Mouse (Mus musculus): ENCODE data around the gene Fam117a. TPM values are rescaled to one million over a fixed set of nuclear protein-coding genes. Genes with fewer than 3 reads are reported as not detected.

Gene Fam117a
- polyA plus RNA-seq, 1 experiment from 2014 or later: 8.8 TPM

DNA sequence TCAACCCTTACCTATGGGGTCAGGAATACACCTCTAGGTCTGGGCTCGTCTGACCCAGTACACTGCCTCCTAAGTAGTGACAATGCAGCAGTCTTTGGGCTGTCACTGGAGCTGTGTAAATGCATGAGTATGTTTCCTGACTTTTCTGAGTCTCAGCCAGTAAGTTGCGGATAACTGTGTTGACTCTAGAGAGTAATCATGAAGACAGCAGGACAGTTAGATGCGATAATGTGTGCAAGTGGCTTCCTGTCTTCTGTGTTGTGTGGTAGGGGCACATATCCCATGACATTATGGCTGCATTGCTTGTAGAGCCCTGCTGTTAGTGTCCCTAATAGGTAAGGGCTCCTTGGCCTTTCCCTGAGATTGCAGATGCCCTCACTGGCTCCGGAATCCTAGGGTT lies 11.0 kb upstream of the Fam117a start:
- 86% methylated on average over 4 of the region's 4 CpGs for WGBS
- Histone ChIP-seq H3K9ac (ENCODE audit: low read depth, low read length) (no peak overlapping the region), H3K27me3 (replicated peaks; ENCODE audit: control insufficient read depth, insufficient read depth, low read length) (no peaks in the 10 kb centered on the region), H3K9me3 (ENCODE audit: control insufficient read depth, low read length) (no peaks in the 10 kb centered on the region), H3K4me1 (ENCODE audit: control insufficient read depth, insufficient read depth, low read length) (no peaks in the 10 kb centered on the region), H3K4me3 (ENCODE audit: low read length) (no peak overlapping the region), H3K4me2 (ENCODE audit: low read depth, low read length) (no peak overlapping the region), H3K36me3 (ENCODE audit: control insufficient read depth, insufficient read depth, low read length) (no peaks in the 10 kb centered on the region), H3K27ac (ENCODE audit: low read length) (no peak overlapping the region)
- no peak for ATAC-seq

DNA sequence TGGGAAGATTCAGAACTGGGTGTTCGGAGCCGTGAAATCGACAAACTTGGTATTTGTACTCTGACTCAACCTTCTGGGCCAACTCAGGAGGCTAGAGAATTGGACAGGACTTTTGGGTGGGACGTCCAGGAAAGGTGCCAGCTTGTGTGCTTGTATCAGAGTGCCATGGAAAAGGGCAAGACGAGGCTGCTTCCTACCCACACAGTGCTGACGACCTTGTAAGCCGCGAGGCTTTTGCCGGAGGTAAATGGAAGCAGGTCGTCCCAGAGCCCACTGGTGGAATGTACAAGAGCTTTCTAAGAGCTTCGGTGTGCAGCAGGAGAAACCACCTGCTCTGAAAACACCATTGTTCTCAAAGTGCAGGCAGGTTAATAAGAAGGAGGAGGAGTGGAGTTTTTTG lies 10.6 kb upstream of the Fam117a start:
- 78% methylated on average over 11 of the region's 11 CpGs for WGBS
- no peak overlapping the region for H3K9ac ChIP-seq (ENCODE audit: low read depth, low read length)
- no peaks in the 10 kb centered on the region for H3K27me3 ChIP-seq (replicated peaks; ENCODE audit: control insufficient read depth, insufficient read depth, low read length)
- no peaks in the 10 kb centered on the region for H3K4me1 ChIP-seq (ENCODE audit: control insufficient read depth, insufficient read depth, low read length)
- no peak overlapping the region for H3K4me2 ChIP-seq (ENCODE audit: low read depth, low read length)
- no peaks in the 10 kb centered on the region for H3K9me3 ChIP-seq (ENCODE audit: control insufficient read depth, low read length)
- H3K36me3 ChIP-seq (ENCODE audit: control insufficient read depth, insufficient read depth, low read length): no peaks in the 10 kb centered on the region
- H3K4me3 ChIP-seq (ENCODE audit: low read length): no peak overlapping the region
- H3K27ac ChIP-seq (ENCODE audit: low read length): no peak overlapping the region
- ATAC-seq: no peak

DNA sequence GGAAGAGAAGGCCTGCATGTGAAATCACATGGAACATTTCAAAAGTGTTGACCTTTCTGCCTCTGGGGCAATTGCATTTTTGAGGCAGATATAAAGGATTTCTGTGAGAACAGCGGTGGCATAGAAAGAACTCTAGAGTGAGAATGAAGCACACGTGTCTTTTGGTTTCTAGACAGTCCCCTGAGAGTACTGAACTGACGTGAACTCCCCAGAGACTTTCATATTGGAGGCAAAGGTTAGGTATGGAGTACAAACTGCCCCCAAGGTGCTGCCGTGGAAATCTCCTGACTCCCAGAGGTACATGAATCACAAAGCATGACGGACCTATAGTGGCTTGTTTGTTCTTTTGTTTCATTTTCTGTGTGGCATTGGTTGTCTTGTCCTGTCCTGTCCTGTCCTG lies 8.2 kb upstream of the Fam117a start:
- Histone ChIP-seq H3K27me3 (replicated peaks; ENCODE audit: control insufficient read depth, insufficient read depth, low read length) (no peaks in the 10 kb centered on the region), H3K9me3 (ENCODE audit: control insufficient read depth, low read length) (no peaks in the 10 kb centered on the region), H3K4me2 (ENCODE audit: low read depth, low read length) (no peak overlapping the region), H3K4me3 (ENCODE audit: low read length) (no peak overlapping the region), H3K9ac (ENCODE audit: low read depth, low read length) (no peak overlapping the region), H3K4me1 (ENCODE audit: control insufficient read depth, insufficient read depth, low read length) (no peaks in the 10 kb centered on the region), H3K27ac (ENCODE audit: low read length) (no peak overlapping the region), H3K36me3 (ENCODE audit: control insufficient read depth, insufficient read depth, low read length) (no peaks in the 10 kb centered on the region)
- ATAC-seq: no peak
- 79% methylated on average over 5 of the region's 5 CpGs for WGBS

DNA sequence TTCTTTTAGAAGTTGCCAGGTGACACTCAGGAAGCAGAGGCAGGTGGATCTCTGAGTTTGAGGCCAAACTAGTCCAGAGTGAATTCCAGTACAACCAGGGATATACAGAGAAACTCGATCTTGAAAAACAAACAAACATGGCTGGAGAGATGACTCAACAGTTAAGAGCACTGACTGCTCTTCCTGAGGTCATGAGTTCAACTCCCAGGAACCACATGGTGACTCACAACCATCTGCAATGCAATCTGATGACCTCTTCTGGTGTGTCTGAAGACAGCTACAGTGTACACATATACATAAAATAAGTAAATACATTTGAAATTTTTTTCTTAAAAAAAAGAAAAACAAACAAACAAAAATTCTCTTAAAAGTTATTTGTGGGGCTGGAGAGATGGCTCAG lies 6.2 kb upstream of the Fam117a start:
- Histone ChIP-seq H3K27me3 (replicated peaks; ENCODE audit: control insufficient read depth, insufficient read depth, low read length) (no peaks in the 10 kb centered on the region), H3K4me1 (ENCODE audit: control insufficient read depth, insufficient read depth, low read length) (no peaks in the 10 kb centered on the region), H3K4me2 (ENCODE audit: low read depth, low read length) (no peak overlapping the region), H3K4me3 (ENCODE audit: low read length) (no peak overlapping the region), H3K36me3 (ENCODE audit: control insufficient read depth, insufficient read depth, low read length) (no peaks in the 10 kb centered on the region), H3K9me3 (ENCODE audit: control insufficient read depth, low read length) (no peaks in the 10 kb centered on the region), H3K27ac (ENCODE audit: low read length) (no peak overlapping the region), H3K9ac (ENCODE audit: low read depth, low read length) (no peak overlapping the region)
- 38% methylated on average over 1 of the region's 1 CpGs for WGBS
- no peak for ATAC-seq

DNA sequence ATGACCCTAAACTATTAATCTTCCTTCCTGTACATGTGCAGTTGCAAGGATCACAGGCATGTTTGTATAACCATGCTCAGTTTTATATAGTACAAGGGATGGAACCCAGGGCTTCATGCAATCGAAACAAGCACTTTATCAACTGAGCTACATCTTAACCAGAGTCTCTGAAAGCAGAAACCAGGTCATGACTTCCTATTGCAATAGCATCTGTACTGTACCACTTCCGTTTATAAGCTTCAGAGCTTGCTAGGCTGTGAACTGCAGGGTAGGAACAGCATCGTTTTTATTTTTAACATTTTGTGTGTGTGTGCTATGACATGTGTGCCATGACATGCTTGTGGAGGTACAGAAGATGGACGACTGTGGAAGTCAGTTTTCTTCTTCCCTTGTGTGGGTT lies 3.6 kb upstream of the Fam117a start:
- no peak for ATAC-seq
- peaks cover 7% of the 10 kb centered on the region; the same call in 1 of the 2 replicates for H3K4me1 ChIP-seq (ENCODE audit: control insufficient read depth, insufficient read depth, low read length)
- no peaks in the 10 kb centered on the region for H3K36me3 ChIP-seq (ENCODE audit: control insufficient read depth, insufficient read depth, low read length)
- H3K9me3 ChIP-seq (ENCODE audit: control insufficient read depth, low read length): no peaks in the 10 kb centered on the region
- H3K4me3 ChIP-seq (ENCODE audit: low read length): no peak overlapping the region
- no peak overlapping the region for H3K27ac ChIP-seq (ENCODE audit: low read length)
- H3K27me3 ChIP-seq (replicated peaks; ENCODE audit: control insufficient read depth, insufficient read depth, low read length): no peaks in the 10 kb centered on the region
- no peak overlapping the region for H3K9ac ChIP-seq (ENCODE audit: low read depth, low read length)
- H3K4me2 ChIP-seq (ENCODE audit: low read depth, low read length): no peak overlapping the region
- WGBS: 49% methylated on average over 4 of the region's 4 CpGs

DNA sequence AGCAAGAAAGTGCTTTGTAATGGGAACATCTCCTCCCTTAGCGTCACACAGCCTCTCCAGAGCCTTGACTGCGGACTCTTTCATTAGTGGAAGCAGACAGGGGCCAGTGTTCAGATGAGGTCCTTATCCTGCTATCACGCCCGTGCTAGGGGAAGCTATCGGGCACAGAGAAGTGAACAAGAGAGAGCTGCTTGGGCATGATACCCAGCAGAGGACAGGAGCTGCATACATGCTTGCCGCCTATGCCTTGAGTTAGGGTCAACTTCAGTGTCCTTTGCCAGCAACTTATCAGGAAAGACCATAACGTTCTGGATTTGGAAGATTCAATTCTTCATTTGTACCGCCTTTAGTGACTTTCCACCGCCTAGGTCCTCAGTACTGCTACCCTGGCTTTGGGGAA lies 3.0 kb upstream of the Fam117a start:
- no peak overlapping the region for H3K27ac ChIP-seq (ENCODE audit: low read length)
- WGBS: 85% methylated on average over 9 of the region's 9 CpGs
- H3K9me3 ChIP-seq (ENCODE audit: control insufficient read depth, low read length): no peaks in the 10 kb centered on the region
- no peaks in the 10 kb centered on the region for H3K27me3 ChIP-seq (replicated peaks; ENCODE audit: control insufficient read depth, insufficient read depth, low read length)
- no peak overlapping the region for H3K4me2 ChIP-seq (ENCODE audit: low read depth, low read length)
- ATAC-seq: no peak
- H3K36me3 ChIP-seq (ENCODE audit: control insufficient read depth, insufficient read depth, low read length): no peaks in the 10 kb centered on the region
- H3K4me1 ChIP-seq (ENCODE audit: control insufficient read depth, insufficient read depth, low read length): peaks cover 12% of the 10 kb centered on the region; the same call in 1 of the 2 replicates
- no peak overlapping the region for H3K4me3 ChIP-seq (ENCODE audit: low read length)
- no peak overlapping the region for H3K9ac ChIP-seq (ENCODE audit: low read depth, low read length)

DNA sequence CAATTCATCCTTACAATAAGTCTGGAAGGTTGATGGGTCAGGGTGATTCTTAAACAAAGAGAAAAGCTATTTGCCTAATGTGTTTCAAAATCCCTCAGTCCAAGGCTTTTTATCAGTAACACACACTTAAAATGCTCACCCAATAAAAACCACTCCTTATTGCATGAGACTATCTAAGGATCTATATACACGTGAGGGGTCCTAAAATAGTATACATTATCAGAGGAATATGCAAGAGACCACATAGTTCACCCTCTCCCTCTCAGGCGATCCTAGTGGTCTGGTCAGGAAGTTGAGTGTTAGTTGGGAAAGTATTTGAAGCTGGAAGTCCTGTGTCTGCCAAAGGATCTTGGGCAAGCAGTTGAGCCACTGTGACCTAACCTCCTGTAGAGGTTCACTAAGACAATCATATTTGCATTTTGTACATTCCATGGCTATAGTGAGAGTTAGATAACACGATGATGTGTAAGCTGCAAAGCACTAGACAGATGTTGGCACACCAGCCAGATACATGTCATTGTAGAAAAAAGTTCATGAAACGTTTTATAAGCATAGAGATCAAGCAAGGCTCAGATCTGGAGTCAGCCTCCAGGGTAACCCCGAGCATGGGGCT lies 2.3 kb upstream of the Fam117a start:
- WGBS: 59% methylated on average over 5 of the region's 5 CpGs
- H3K9me3 ChIP-seq (ENCODE audit: control insufficient read depth, low read length): no peaks in the 10 kb centered on the region
- H3K27ac ChIP-seq (ENCODE audit: low read length): no peak overlapping the region
- H3K4me2 ChIP-seq (ENCODE audit: low read depth, low read length): no peak overlapping the region
- peaks cover 19% of the 10 kb centered on the region for H3K4me1 ChIP-seq (ENCODE audit: control insufficient read depth, insufficient read depth, low read length)
- H3K4me3 ChIP-seq (ENCODE audit: low read length): no peak overlapping the region
- H3K36me3 ChIP-seq (ENCODE audit: control insufficient read depth, insufficient read depth, low read length): no peaks in the 10 kb centered on the region
- no peak for ATAC-seq
- no peaks in the 10 kb centered on the region for H3K27me3 ChIP-seq (replicated peaks; ENCODE audit: control insufficient read depth, insufficient read depth, low read length)
- no peak overlapping the region for H3K9ac ChIP-seq (ENCODE audit: low read depth, low read length)

DNA sequence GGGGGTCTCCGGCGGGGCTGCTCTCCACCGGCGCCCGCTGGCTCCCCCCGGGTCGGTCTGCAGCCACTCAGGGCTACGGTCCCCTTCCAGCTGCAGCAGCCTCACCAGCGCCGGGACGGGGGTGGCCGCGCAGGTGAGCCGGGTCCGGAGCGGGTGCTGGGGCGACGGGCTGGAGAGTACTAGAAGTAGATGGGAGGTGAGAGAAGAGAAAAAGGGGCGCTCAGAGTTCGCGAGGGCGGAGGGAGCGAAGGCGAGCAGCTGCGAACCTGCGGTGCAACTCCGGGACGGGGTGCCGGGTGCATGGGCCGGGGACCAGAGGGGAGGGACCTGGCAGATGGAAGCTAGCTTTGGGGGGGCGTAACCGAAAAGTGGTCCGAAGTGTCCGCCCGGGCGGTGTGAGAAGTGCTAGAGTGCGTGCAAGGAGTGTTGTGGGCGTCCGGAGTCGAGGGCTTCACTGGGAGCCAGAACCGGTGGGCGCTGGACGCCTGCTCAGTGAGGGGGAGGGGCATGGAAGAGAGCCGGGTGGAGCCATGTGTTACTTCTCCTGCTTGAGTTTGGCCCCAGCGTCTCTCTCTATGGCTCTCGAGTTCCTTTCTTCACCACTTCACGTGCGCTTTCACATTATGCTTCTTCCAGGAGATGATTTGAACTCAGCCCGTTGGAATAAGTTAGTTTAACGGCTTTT lies 453 bp downstream of the Fam117a start:
- Histone ChIP-seq H3K36me3 (ENCODE audit: control insufficient read depth, insufficient read depth, low read length) (no peaks in the 10 kb centered on the region), H3K4me3 (ENCODE audit: low read length) (peak overlapping the region; percentile 74), H3K4me2 (ENCODE audit: low read depth, low read length) (peak overlapping the region; percentile 63), H3K27me3 (replicated peaks; ENCODE audit: control insufficient read depth, insufficient read depth, low read length) (no peaks in the 10 kb centered on the region), H3K9me3 (ENCODE audit: control insufficient read depth, low read length) (no peaks in the 10 kb centered on the region), H3K9ac (ENCODE audit: low read depth, low read length) (peak overlapping the region; percentile 80), H3K27ac (ENCODE audit: low read length) (peak overlapping the region; percentile 40; the same call in 1 of the 2 replicates), H3K4me1 (ENCODE audit: control insufficient read depth, insufficient read depth, low read length) (peaks cover 23% of the 10 kb centered on the region)
- ATAC-seq: peak; percentile 72
- under 1% methylated on average over 46 of the region's 50 CpGs for WGBS

DNA sequence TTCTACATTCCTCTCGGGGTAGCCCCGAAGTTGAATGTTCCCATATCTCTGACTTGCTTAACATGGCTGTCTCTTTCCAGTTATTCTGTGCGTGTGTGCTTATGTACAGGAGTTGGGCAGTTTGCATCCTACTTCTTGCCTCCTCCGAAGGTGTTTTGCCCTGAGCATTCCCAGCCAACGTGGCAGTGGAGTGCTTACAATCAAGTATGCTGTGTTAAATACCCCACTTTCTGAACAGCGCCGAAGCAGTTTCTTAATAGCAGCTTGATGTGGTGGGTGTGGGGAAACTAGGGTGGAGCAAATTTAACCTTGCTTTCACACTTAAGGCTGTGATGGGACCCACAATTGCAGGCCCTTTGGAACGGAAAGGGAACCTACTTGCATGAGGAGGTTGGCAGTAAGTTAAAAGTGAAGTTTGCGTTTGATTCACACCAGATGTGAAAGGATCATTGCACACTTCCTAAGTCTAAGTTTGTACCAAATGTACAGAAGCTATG lies 1.1 kb downstream of the Fam117a start:
- no peak overlapping the region for H3K27ac ChIP-seq (ENCODE audit: low read length)
- no peaks in the 10 kb centered on the region for H3K27me3 ChIP-seq (replicated peaks; ENCODE audit: control insufficient read depth, insufficient read depth, low read length)
- 19% methylated on average over 9 of the region's 9 CpGs for WGBS

More for the DNA sequence above, 1.1 kb downstream of the Fam117a start:
- Histone ChIP-seq H3K9me3 (ENCODE audit: control insufficient read depth, low read length) (no peaks in the 10 kb centered on the region), H3K36me3 (ENCODE audit: control insufficient read depth, insufficient read depth, low read length) (no peaks in the 10 kb centered on the region), H3K9ac (ENCODE audit: low read depth, low read length) (peak overlapping the region; percentile 80), H3K4me1 (ENCODE audit: control insufficient read depth, insufficient read depth, low read length) (peaks cover 23% of the 10 kb centered on the region), H3K4me2 (ENCODE audit: low read depth, low read length) (peak overlapping the region; percentile 63), H3K4me3 (ENCODE audit: low read length) (peak overlapping the region; percentile 74)
- no peak for ATAC-seq
